Mouse (Mus musculus): Measurements from ENCODE around the gene Cd151. TPM values are rescaled to one million over a fixed set of nuclear protein-coding genes. Genes with fewer than 3 reads are reported as not detected.

Gene Cd151
- 213 and 344 TPM in 2 replicates for polyA plus RNA-seq (2012; rRNA removed; ENCODE audit: low replicate concordance)

DNA sequence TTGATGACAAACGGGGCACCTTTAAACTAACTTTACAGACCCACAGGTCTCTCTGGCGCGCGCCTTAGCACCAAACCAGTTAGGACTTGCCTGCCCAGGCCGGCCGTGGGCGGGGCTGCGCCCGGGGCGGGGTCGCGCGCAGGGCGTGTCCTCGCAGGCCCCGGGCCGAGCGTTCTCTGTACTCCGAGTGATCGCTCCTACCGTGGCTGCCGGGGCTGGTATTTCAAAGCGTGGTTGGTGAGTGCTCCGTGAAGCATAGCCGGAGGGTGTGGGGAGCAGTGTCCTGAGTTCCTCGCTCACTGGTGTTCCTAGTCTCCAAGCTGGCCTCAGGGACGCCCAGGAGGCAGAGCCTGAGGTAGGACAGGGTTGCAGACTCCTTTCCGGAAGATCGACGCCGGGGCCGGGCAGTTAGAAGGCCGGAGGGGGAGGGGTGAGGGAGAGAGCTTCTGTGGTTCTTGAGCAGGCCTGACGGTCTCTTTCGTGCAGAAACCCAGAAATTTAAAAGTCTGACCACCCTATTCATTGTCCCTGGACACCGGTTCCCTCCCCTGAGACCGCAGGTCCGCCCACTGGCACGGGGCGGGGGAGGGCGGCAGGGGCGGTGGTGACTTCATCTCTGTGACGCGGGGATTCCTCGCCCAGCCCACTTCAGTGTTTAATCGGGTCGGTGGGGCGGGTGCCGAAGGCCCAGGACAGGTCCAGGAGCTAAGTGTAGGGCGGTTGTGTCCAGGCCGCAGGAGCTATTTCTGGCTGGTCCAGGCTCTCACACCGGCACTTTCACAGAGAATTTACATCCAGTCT is at the start of gene Cd151:
Cd151 (plus strand) TSS at position 163 of the 801 bp plus-strand sequence.

DNA sequence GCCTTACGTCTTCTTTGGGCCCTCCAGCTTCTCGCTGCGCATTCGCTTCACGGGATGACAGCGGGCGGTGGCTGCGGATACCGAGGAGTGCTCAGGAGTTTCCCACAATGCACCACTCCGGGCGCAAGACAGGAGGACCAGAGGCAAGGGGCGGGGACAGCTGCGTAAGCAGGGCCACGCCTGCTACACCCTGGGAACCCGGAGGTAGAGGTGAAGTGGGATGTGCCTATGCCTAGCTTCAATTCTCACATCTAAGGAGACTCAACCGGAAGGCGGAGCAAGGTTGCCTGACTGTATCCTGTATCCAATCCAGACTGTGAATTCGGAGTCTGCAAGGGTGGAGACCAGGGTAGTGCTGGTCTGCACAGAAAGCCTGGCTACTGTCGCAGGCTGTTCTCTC is 37.9 kb upstream of the Cd151 start, which contains the start of gene Cend1:
Cend1 (minus strand) TSS at position 182 of the 400 bp plus-strand sequence.

DNA sequence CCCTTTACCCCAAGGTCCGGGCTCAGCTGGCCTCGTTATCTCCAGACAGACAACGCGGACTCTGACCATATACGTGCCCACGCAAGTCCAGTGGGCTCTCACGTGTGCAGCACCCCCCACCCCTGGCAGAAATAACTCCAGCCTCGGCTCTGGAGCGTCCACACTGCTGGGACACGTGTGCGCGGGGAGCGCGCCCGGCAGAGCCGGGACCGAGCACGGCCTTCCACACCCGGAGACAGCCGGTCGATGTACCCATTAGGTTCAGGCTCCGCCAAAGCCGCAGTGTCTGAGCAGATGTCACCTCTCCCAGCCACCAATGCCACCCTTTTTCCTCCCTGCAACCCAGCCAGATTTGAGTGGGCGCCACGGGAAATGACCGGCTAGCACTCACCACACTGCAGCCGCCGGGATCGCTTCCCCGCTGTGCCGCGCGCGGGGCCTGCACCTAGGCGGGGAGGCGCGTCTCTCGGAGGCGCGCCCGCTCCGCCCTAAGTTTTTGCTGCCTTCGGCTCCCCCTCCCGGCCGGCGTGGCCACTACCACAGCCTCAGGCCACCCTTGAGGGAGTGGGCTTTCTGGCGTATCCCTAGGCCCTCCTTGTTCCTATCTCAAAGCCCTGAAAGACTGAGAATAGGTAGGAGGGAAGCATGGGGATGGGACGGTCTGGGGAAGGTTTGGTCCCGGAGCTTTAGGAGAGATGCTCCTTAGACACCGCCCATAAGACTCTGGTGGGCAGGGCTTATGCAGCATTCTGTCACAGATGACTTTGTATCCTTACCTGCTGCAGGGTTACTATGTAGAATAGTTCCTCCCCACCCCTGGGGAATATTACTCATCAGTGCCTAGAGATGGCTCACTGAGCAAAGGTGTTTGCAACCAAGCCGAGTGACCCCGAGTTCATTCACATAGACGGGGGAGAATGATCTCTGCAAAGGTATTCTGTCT is 29.7 kb upstream of the Cd151 start, which contains the start of gene Slc25a22:
Slc25a22 (minus strand) TSS at position 715 of the 943 bp plus-strand sequence.

DNA sequence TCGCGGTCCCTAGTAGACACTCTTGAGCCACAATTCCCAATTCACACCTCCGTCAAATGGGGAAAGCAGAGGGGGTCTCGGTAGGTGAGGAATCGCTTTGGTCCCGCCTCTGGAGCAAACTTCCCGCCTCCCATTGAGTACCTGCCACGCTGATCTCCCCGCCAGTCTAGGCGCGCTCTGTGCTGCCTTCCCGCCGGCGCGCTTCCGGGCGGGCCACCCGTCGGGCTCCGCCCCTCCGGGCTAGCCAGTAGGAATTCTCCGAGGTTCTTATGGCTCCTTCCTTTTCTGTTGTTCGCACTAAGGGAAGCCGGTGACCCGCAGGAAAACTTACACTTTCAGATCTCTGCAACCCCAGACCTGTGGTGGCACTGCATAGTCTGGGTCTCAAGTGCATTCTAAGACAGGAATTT is 23.4 kb upstream of the Cd151 start, which contains the start of gene Pidd1:
Pidd1 (minus strand) TSS at position 198 of the 410 bp plus-strand sequence.

DNA sequence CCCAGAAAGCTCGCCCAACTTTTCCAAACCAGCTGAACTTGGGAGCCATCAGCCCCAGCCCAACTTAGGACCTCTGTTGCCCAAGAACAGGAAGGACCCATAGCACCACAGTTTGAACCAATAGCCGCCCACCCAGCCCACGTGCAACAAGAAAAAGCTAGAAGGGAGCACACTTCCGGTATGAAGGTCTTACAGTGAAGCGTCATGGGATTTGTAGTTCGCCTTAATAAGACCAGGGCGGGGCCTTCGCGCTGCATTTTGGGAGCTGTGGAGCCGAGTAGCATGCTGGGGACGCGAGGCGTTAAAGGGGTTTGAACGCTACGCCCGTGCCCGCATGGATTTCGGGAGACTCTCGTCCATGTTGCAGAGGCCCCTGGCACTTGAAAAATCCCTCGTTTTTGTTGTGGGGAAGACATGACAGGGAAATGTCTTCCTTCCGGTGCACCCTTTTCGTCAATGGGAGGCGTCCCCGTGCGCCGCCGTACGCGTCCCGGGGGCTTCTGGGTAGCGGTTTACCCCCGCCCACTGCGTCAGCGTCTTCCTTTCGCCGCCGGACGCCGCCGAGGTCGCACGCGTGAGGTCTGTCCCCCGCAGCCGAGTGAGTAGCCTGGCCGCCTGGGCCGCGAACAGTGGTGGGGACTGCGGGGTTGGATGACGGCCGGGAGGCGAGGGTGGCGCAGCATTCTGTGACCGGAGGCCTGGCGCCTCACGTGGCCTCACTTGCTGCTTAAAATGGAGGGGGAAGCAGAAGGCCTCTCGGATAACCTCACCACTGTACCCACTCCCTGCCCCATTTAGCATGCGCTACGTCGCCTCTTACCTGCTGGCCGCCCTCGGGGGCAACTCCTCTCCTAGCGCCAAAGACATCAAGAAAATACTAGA is 19.8 kb upstream of the Cd151 start, which contains the start of gene Rplp2:
Rplp2 (plus strand) TSS at position 261 of the 882 bp plus-strand sequence.

DNA sequence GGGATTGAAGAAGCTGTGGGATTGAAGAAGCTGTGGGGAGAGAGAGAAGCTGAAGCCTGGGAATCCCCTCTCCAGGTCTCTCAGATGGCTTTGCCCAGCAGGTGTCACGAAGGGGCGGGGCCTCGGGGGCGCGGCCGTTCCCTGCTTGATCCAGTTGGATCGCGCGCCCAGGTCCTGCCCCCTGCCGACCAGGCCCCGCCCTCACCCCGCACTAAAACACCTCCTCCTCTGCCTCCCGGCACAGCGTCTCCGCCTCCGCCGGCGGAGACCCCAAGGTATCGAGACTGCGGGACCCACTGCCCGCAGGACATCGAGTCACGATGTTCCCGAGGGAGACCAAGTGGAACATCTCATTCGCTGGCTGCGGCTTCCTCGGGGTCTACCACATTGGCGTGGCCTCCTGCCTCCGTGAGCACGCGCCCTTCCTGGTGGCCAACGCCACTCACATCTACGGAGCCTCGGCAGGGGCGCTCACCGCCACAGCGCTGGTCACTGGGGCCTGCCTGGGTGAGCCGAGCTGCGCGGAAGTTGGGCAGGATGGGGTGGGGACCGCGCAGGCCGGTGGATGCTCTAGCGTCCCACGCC is 12.1 kb upstream of the Cd151 start, which contains the start of gene Pnpla2:
Pnpla2 (plus strand) TSS at position 232 of the 585 bp plus-strand sequence.

DNA sequence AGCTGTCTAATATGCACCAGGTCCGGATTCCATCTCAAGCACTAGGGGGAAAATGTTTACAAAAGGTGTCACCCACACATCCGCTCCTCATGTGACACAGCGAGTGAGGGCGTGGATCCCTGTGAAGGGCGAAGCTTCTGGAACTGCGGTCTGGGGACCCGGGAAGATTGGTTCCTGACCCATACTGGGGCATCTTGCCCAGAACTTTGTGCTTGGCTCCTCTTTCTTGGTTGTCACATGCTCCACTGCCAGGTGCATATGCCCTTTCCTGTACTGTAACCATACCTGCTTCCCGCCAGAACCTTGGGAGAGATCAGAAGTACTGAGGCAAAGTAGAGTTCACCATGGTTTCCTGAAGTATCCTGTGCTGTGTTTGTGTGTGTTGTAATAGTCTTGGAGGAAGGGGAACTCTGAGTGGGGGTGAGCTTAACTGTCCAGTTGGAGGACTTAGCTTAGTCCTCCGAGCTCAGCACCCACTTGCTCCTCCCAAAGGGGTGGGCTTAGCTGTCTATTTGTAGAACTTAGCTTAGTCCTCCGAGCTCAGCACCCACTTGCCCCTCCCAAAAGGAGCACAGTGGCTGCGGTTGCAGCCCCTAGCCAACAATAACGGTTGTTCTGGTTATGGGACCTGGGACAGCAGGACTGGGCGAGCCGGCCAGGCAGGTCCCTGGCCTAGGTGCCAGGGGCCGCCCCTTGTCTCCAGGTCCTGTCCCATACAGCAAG is 6.6 kb upstream of the Cd151 start, which contains the start of gene Cracr2b:
Cracr2b (plus strand) TSS at position 704 of the 723 bp plus-strand sequence.

DNA sequence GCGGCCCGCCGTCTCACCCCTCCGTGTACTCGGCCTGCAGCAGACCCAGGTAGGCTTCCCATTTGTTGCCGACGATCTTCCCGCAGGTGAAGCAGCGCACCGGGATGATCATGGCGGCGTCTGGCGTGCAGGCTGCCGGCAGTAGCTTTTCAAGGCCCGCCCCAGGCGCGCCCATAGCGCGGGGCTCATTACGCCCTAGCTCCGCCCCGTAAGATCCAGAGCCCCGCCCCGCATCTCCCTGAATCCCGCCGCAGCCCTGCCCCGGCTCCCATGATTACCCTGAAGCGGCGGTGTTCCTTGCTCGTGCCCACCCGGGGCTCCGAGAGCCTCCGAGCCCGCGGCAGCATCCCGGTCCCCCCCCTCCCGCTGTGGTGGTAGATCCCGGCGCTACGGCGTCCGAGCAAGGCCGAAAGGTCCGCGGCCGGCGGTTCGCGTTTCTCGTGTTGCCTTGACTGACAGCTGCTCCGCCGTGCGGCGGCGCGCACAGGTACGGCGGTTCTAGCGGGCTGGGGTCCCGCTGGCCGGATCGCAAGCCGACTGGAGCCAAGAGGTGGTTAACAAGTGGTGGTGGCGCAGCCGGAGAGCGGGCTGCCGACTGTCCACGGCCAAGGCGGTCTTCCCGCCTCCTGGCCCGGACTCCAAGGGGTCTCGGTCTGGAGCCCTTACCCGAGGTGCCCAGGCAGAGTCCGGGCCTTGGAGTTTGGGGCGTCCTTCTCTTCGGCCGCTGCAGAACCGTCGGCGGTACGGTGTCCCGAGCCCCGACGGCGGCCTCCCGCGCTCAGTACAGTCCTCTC is 8.0 kb downstream of the Cd151 start, which contains the start of the genes Polr2l and Tspan4:
Polr2l (minus strand) TSS at position 122 of the 794 bp plus-strand sequence.
Tspan4 (plus strand) TSS at position 230 of the 794 bp plus-strand sequence.

Other genes with a start within 250 kb of the Cd151 start
- gene Phrf1, start 238.6 kb upstream of the Cd151 start, polyA plus RNA-seq (2012; rRNA removed; ENCODE audit: low replicate concordance): 28.2 and 33.6 TPM in 2 replicates
- gene Irf7, start 200.9 kb upstream of the Cd151 start, polyA plus RNA-seq (2012; rRNA removed; ENCODE audit: low replicate concordance): 130 and 684 TPM in 2 replicates
- gene Cdhr5, start 190.6 kb upstream of the Cd151 start, polyA plus RNA-seq (2012; rRNA removed; ENCODE audit: low replicate concordance): 584 and 1,633 TPM in 2 replicates
- gene Sct, start 188.3 kb upstream of the Cd151 start, polyA plus RNA-seq (2012; rRNA removed; ENCODE audit: low replicate concordance): 313 and 900 TPM in 2 replicates
- 0.08 and 0.33 TPM in 2 replicates for gene Drd4, start 175.4 kb upstream of the Cd151 start, polyA plus RNA-seq (2012; rRNA removed; ENCODE audit: low replicate concordance)
- gene Deaf1, start 139.7 kb upstream of the Cd151 start, polyA plus RNA-seq (2012; rRNA removed; ENCODE audit: low replicate concordance): 25.6 and 42.3 TPM in 2 replicates
- 17.7 and 21.9 TPM in 2 replicates for gene Tmem80, start 139.7 kb upstream of the Cd151 start, polyA plus RNA-seq (2012; rRNA removed; ENCODE audit: low replicate concordance)
- gene Eps8l2, start 128.5 kb upstream of the Cd151 start, polyA plus RNA-seq (2012; rRNA removed; ENCODE audit: low replicate concordance): 289 and 479 TPM in 2 replicates
- 174 and 342 TPM in 2 replicates for gene Taldo1, start 75.2 kb upstream of the Cd151 start, polyA plus RNA-seq (2012; rRNA removed; ENCODE audit: low replicate concordance)
- 22.6 and 44.4 TPM in 2 replicates for gene Gatd1, start 53.3 kb upstream of the Cd151 start, polyA plus RNA-seq (2012; rRNA removed; ENCODE audit: low replicate concordance)
- gene Cend1, start 37.9 kb upstream of the Cd151 start, polyA plus RNA-seq (2012; rRNA removed; ENCODE audit: low replicate concordance): 1.1 TPM in 2 replicates
- gene Slc25a22, start 29.5 kb upstream of the Cd151 start, polyA plus RNA-seq (2012; rRNA removed; ENCODE audit: low replicate concordance): 93.2 and 420 TPM in 2 replicates
- gene Pidd1, start 23.4 kb upstream of the Cd151 start, polyA plus RNA-seq (2012; rRNA removed; ENCODE audit: low replicate concordance): 9.0 and 12.6 TPM in 2 replicates
- 246 and 380 TPM in 2 replicates for gene Rplp2, start 20.0 kb upstream of the Cd151 start, polyA plus RNA-seq (2012; rRNA removed; ENCODE audit: low replicate concordance)
- gene Pnpla2, start 12.2 kb upstream of the Cd151 start, polyA plus RNA-seq (2012; rRNA removed; ENCODE audit: low replicate concordance): 208 and 377 TPM in 2 replicates
- 47.9 and 73.5 TPM in 2 replicates for gene Cracr2b, start 6.3 kb upstream of the Cd151 start, polyA plus RNA-seq (2012; rRNA removed; ENCODE audit: low replicate concordance)
- gene Polr2l, start 7.7 kb downstream of the Cd151 start, polyA plus RNA-seq (2012; rRNA removed; ENCODE audit: low replicate concordance): 19.2 and 22.7 TPM in 2 replicates
- gene Tspan4, start 7.8 kb downstream of the Cd151 start, polyA plus RNA-seq (2012; rRNA removed; ENCODE audit: low replicate concordance): 22.4 and 25.5 TPM in 2 replicates
- gene Chid1, start 72.5 kb downstream of the Cd151 start, polyA plus RNA-seq (2012; rRNA removed; ENCODE audit: low replicate concordance): 38.8 and 40.9 TPM in 2 replicates
- gene Ap2a2, start 94.8 kb downstream of the Cd151 start, polyA plus RNA-seq (2012; rRNA removed; ENCODE audit: low replicate concordance): 57.1 and 96.3 TPM in 2 replicates
- gene Muc6, start 187.9 kb downstream of the Cd151 start, polyA plus RNA-seq (2012; rRNA removed; ENCODE audit: low replicate concordance): 2.0 and 1,221 TPM in 2 replicates
- gene Muc2, start 222.9 kb downstream of the Cd151 start, polyA plus RNA-seq (2012; rRNA removed; ENCODE audit: low replicate concordance): 504 and 1,367 TPM in 2 replicates

Data from duodenum, adult 2 months (tissue).